Mouse (Mus musculus) embryonic facial prominence, embryonic 12.5 days (tissue): ENCODE results near the gene Man2b1. TPM values are rescaled to one million over a fixed set of nuclear protein-coding genes. Genes with fewer than 3 reads are reported as not detected.

ENCODE experiments used
- ATAC-seq: fragments of 200-750 bp; cut with Nextera tagmentation; 2 replicates; pipeline ENCODE4 v1.8.0; 2017; ENCODE audit not compliant: insufficient number of reproducible peaks, insufficient read depth, low FRiP score, low TSS enrichment
- H3K27ac ChIP-seq: fragments of 300-500 bp; sonication (generic); 2 replicates; pipeline ENCODE4 v1.5.1; 2016; ENCODE audit warnings: mild to moderate bottlenecking
- H3K27me3 ChIP-seq: fragments of 300-500 bp; sonication (generic); 2 replicates; pipeline ENCODE4 v1.6.1; 2016; ENCODE audit warnings: mild to moderate bottlenecking, moderate library complexity
- H3K36me3 ChIP-seq: fragments of 300-500 bp; sonication (generic); 2 replicates; pipeline ENCODE4 v1.6.1; 2016; ENCODE audit warnings: mild to moderate bottlenecking
- H3K4me1 ChIP-seq: fragments of 300-500 bp; sonication (generic); 2 replicates; pipeline ENCODE4 v1.6.1; 2016
- H3K4me2 ChIP-seq: fragments of 300-500 bp; sonication (generic); replicated peaks from 2 replicates; pipeline ENCODE4 v1.6.1; 2016; ENCODE audit warnings: mild to moderate bottlenecking, moderate library complexity
- H3K4me3 ChIP-seq: fragments of 300-500 bp; sonication (generic); 2 replicates; pipeline ENCODE4 v1.5.1; 2016; ENCODE audit warnings: mild to moderate bottlenecking
- H3K9ac ChIP-seq: fragments of 300-500 bp; sonication (generic); 2 replicates; pipeline ENCODE4 v1.6.1; 2016; ENCODE audit warnings: mild to moderate bottlenecking, moderate library complexity
- H3K9me3 ChIP-seq: fragments of 300-500 bp; sonication (generic); 2 replicates; pipeline ENCODE4 v1.6.1; 2016; ENCODE audit warnings: mild to moderate bottlenecking, moderate library complexity
- WGBS: fragments of 180-500 bp; shearing (Covaris S2); methylation state at CpG from one replicate; pipeline ENCODE4 v1.1.7; 2016; 5-methylcytosine and 5-hydroxymethylcytosine counted together
- polyA plus RNA-seq: library from polyadenylated mRNA; unstranded; fragments of >200 nt; fragmentation: Nextera tagmentation; extraction: Ambion mirVana; gene quantifications from 2 replicates; pipeline ENCODE4 v1.2.1, GENCODE M21; 2016

Gene Man2b1
- polyA plus RNA-seq, 1 experiment from 2014 or later = 25.9 TPM

GRCm38 (mm10) chr8:85059879-85060616, 23.0 kb upstream of the Man2b1 start, which contains the start of gene Fbxw9:
TSS of gene Fbxw9 (plus strand) at chr8:85060055.
- Histone ChIP-seq H3K9ac (peak within 1 kb of the TSS; percentile 66), H3K27me3 (no peaks in the 10 kb centered on the region), H3K36me3 (peaks cover 32% of the 10 kb centered on the region), H3K4me1 (peaks cover 18% of the 10 kb centered on the region), H3K4me3 (peak within 1 kb of the TSS; percentile 84), H3K4me2 (peak within 1 kb of the TSS; percentile 96), H3K9me3 (no peaks in the 10 kb centered on the region), H3K27ac (0 out of 2 replicates have a peak within 1 kb of the TSS, but pooled peaks have one; percentile 9)
- under 1% methylated on average over 52 of the region's 53 CpGs for WGBS
- ATAC-seq = peak; percentile 80

GRCm38 (mm10) chr8:85062603-85063002, 20.5 kb upstream of the Man2b1 start:
- 94% methylated on average over 4 of the region's 4 CpGs for WGBS

GRCm38 (mm10) chr8:85065213-85065612, 17.9 kb upstream of the Man2b1 start:
- Histone ChIP-seq H3K36me3 (peaks cover 32% of the 10 kb centered on the region), H3K9me3 (no peaks in the 10 kb centered on the region), H3K9ac (no peak overlapping the region), H3K27me3 (no peaks in the 10 kb centered on the region), H3K4me2 (no peak overlapping the region), H3K4me3 (no peak overlapping the region), H3K4me1 (peaks cover 18% of the 10 kb centered on the region), H3K27ac (no peak overlapping the region)
- ATAC-seq = no peak
- WGBS = 34% methylated on average over 2 of the region's 2 CpGs

More at GRCm38 (mm10) chr8:85062603-85063002, 20.5 kb upstream of the Man2b1 start:
- H3K9me3 ChIP-seq = no peaks in the 10 kb centered on the region
- H3K36me3 ChIP-seq = peaks cover 28% of the 10 kb centered on the region; the same call in 1 of the 2 replicates
- H3K27me3 ChIP-seq = no peaks in the 10 kb centered on the region
- H3K4me1 ChIP-seq = peaks cover 18% of the 10 kb centered on the region
- H3K4me3 ChIP-seq = no peak overlapping the region
- no peak overlapping the region for H3K9ac ChIP-seq
- ATAC-seq = no peak
- no peak overlapping the region for H3K4me2 ChIP-seq
- no peak overlapping the region for H3K27ac ChIP-seq

- no peak for ATAC-seq
- 96% methylated on average over 2 of the region's 2 CpGs for WGBS
These were observed 15.9 kb upstream of the Man2b1 start for GRCm38 (mm10) chr8:85067155-85067554.

GRCm38 (mm10) chr8:85067982-85068381, 15.1 kb upstream of the Man2b1 start, which contains the start of gene Gm5741:
TSS of gene Gm5741 (minus strand) at chr8:85067982.
- H3K9me3 ChIP-seq = no peaks in the 10 kb centered on the region
- peaks cover 25% of the 10 kb centered on the region for H3K36me3 ChIP-seq
- H3K9ac ChIP-seq = no peak within 1 kb of the TSS
- H3K4me1 ChIP-seq = no peaks in the 10 kb centered on the region
- H3K4me3 ChIP-seq = no peak within 1 kb of the TSS
- H3K4me2 ChIP-seq = no peak within 1 kb of the TSS
- no peak within 1 kb of the TSS for H3K27ac ChIP-seq
- H3K27me3 ChIP-seq = no peaks in the 10 kb centered on the region
- ATAC-seq = no peak

More at GRCm38 (mm10) chr8:85067155-85067554, 15.9 kb upstream of the Man2b1 start:
- H3K4me3 ChIP-seq = no peak overlapping the region
- H3K36me3 ChIP-seq = peaks cover 32% of the 10 kb centered on the region
- H3K4me2 ChIP-seq = no peak overlapping the region
- H3K9me3 ChIP-seq = no peaks in the 10 kb centered on the region
- H3K27me3 ChIP-seq = no peaks in the 10 kb centered on the region
- no peaks in the 10 kb centered on the region for H3K4me1 ChIP-seq
- no peak overlapping the region for H3K9ac ChIP-seq
- no peak overlapping the region for H3K27ac ChIP-seq

GRCm38 (mm10) chr8:85071041-85071440, 12.0 kb upstream of the Man2b1 start:
- no peak for ATAC-seq
- H3K4me3 ChIP-seq = peak overlapping the region; percentile 91
- H3K27me3 ChIP-seq = no peaks in the 10 kb centered on the region
- H3K36me3 ChIP-seq = peaks cover 39% of the 10 kb centered on the region
- 81% methylated on average over 5 of the region's 5 CpGs for WGBS
- H3K9me3 ChIP-seq = no peaks in the 10 kb centered on the region
- peak overlapping the region; percentile 68 for H3K4me2 ChIP-seq
- H3K4me1 ChIP-seq = no peaks in the 10 kb centered on the region
- no peak overlapping the region; the same call in 1 of the 2 replicates for H3K9ac ChIP-seq
- peak overlapping the region; percentile 96; the same call in 1 of the 2 replicates for H3K27ac ChIP-seq

GRCm38 (mm10) chr8:85071514-85072281, 11.4 kb upstream of the Man2b1 start, which contains the start of gene Dhps:
TSS of gene Dhps (plus strand) at chr8:85071757.
- Histone ChIP-seq H3K27me3 (no peaks in the 10 kb centered on the region), H3K4me3 (peak within 1 kb of the TSS; percentile 91), H3K9me3 (no peaks in the 10 kb centered on the region), H3K4me1 (no peaks in the 10 kb centered on the region), H3K4me2 (peak within 1 kb of the TSS; percentile 68), H3K27ac (peak within 1 kb of the TSS; percentile 96), H3K36me3 (peaks cover 39% of the 10 kb centered on the region), H3K9ac (peak within 1 kb of the TSS; percentile 83)
- peak; percentile 80 for ATAC-seq
- WGBS = under 1% methylated on average over 68 of the region's 68 CpGs

- 44% methylated on average over 9 of the region's 9 CpGs for WGBS
- Histone ChIP-seq H3K27me3 (no peaks in the 10 kb centered on the region), H3K27ac (peak overlapping the region; percentile 96), H3K4me3 (peak overlapping the region; percentile 91), H3K9me3 (no peaks in the 10 kb centered on the region), H3K36me3 (peaks cover 35% of the 10 kb centered on the region), H3K9ac (peak overlapping the region; percentile 83), H3K4me2 (peak overlapping the region; percentile 68), H3K4me1 (no peaks in the 10 kb centered on the region)
- no peak; the same call in 1 of the 2 replicates for ATAC-seq
These were observed 10.6 kb upstream of the Man2b1 start for GRCm38 (mm10) chr8:85072364-85072929.

- H3K27ac ChIP-seq = no peak overlapping the region
- H3K4me3 ChIP-seq = no peak overlapping the region
- H3K27me3 ChIP-seq = no peaks in the 10 kb centered on the region
- H3K36me3 ChIP-seq = peaks cover 35% of the 10 kb centered on the region
- no peaks in the 10 kb centered on the region for H3K4me1 ChIP-seq
- WGBS = 94% methylated on average over 15 of the region's 15 CpGs
- H3K9ac ChIP-seq = no peak overlapping the region
- H3K4me2 ChIP-seq = peak overlapping the region; percentile 68; the same call in 1 of the 2 replicates
- H3K9me3 ChIP-seq = no peaks in the 10 kb centered on the region
- no peak for ATAC-seq
These were observed 9.9 kb upstream of the Man2b1 start for GRCm38 (mm10) chr8:85073041-85073612.

- Histone ChIP-seq H3K4me3 (no peak overlapping the region), H3K9me3 (no peaks in the 10 kb centered on the region), H3K36me3 (peaks cover 35% of the 10 kb centered on the region), H3K4me2 (no peak overlapping the region), H3K27me3 (no peaks in the 10 kb centered on the region), H3K27ac (no peak overlapping the region), H3K9ac (no peak overlapping the region), H3K4me1 (no peaks in the 10 kb centered on the region)
- WGBS = 82% methylated on average over 10 of the region's 10 CpGs
- no peak for ATAC-seq
These were observed 8.9 kb upstream of the Man2b1 start for GRCm38 (mm10) chr8:85074167-85074566.

GRCm38 (mm10) chr8:85074617-85075016, 8.5 kb upstream of the Man2b1 start:
- Histone ChIP-seq H3K4me2 (no peak overlapping the region), H3K9me3 (no peaks in the 10 kb centered on the region), H3K36me3 (peaks cover 35% of the 10 kb centered on the region), H3K4me3 (no peak overlapping the region), H3K9ac (no peak overlapping the region), H3K27ac (no peak overlapping the region), H3K27me3 (no peaks in the 10 kb centered on the region), H3K4me1 (peaks cover 2% of the 10 kb centered on the region; the same call in 1 of the 2 replicates)
- 93% methylated on average over 10 of the region's 10 CpGs for WGBS
- ATAC-seq = no peak
